Mouse (Mus musculus) adipose tissue, adult 10 weeks (tissue): Measurements from ENCODE around the gene Mepce. TPM values are rescaled to one million over a fixed set of nuclear protein-coding genes. Genes with fewer than 3 reads are reported as not detected.

Experiments used
- polyA plus RNA-seq: library from polyadenylated mRNA; stranded (reverse); fragments of 350-450 nt; fragmentation: Illumina TruSeq; extraction: RNeasy Lipid Tissue Mini Kit (QIAGEN cat#74804); gene quantifications from one replicate; pipeline ENCODE4 v1.2.3, GENCODE M21; 2014; ENCODE audit warnings: low read depth, low replicate concordance

Mepce gene
- polyA plus RNA-seq, result 38.5 TPM

GRCm38 (mm10) chr5:137787151-137787928, at the start of gene Mepce, which contains the start of gene Zcwpw1:
Gene Mepce, minus strand, starts transcription at chr5:137787655.
Gene Zcwpw1, plus strand, starts transcription at chr5:137787798.

GRCm38 (mm10) chr5:137835966-137836520, 48.6 kb upstream of the Mepce start, which contains the start of gene Pilra:
Gene Pilra, minus strand, starts transcription at chr5:137836281.

GRCm38 (mm10) chr5:137778635-137779034, 8.8 kb downstream of the Mepce start, which contains the start of gene Ppp1r35:
Gene Ppp1r35, plus strand, starts transcription at chr5:137778849.

GRCm38 (mm10) chr5:137745214-137746171, 42.0 kb downstream of the Mepce start, which contains the start of gene Tsc22d4:
Gene Tsc22d4, plus strand, starts transcription at chr5:137745730.

GRCm38 (mm10) chr5:137741023-137741931, 46.2 kb downstream of the Mepce start, which contains the start of gene Nyap1:
Gene Nyap1, minus strand, starts transcription at chr5:137741607.

Other genes starting within 250 kb of the Mepce start
- 0.53 TPM for gene Actl6b, start 234.1 kb downstream of the Mepce start, polyA plus RNA-seq
- 0.37 TPM for gene Tfr2, start 217.8 kb downstream of the Mepce start, polyA plus RNA-seq
- gene Mospd3, start 186.6 kb downstream of the Mepce start, polyA plus RNA-seq, result 33.8 TPM
- 77.7 TPM for gene Pcolce, start 173.9 kb downstream of the Mepce start, polyA plus RNA-seq
- gene Fbxo24, start 158.7 kb downstream of the Mepce start, polyA plus RNA-seq, result 1.9 TPM
- gene Lrch4, start 158.5 kb downstream of the Mepce start, polyA plus RNA-seq, result 42.0 TPM
- gene Gm20605, start 158.5 kb downstream of the Mepce start, polyA plus RNA-seq, result 19.6 TPM
- gene Sap25, start 146.3 kb downstream of the Mepce start, polyA plus RNA-seq, result 18.4 TPM
- 15.2 TPM for gene Irs3, start 141.9 kb downstream of the Mepce start, polyA plus RNA-seq
- gene Agfg2, start 102.9 kb downstream of the Mepce start, polyA plus RNA-seq, result 32.8 TPM
- gene Nyap1, start 46.0 kb downstream of the Mepce start, polyA plus RNA-seq, result 3.1 TPM
- gene Tsc22d4, start 41.9 kb downstream of the Mepce start, polyA plus RNA-seq, result 187 TPM
- 12.7 TPM for gene Ppp1r35, start 8.8 kb downstream of the Mepce start, polyA plus RNA-seq
- gene Zcwpw1, start 143 bp upstream of the Mepce start, polyA plus RNA-seq, result 8.0 TPM
- 4.9 TPM for gene Pilra, start 48.6 kb upstream of the Mepce start, polyA plus RNA-seq
- gene Pilrb1, start 70.5 kb upstream of the Mepce start, polyA plus RNA-seq, result 4.2 TPM
- 5.3 TPM for gene Pilrb2, start 84.2 kb upstream of the Mepce start, polyA plus RNA-seq
- 0.10 TPM for gene Cyp3a13, start 134.0 kb upstream of the Mepce start, polyA plus RNA-seq
- gene Gjc3, start 175.4 kb upstream of the Mepce start, polyA plus RNA-seq, result 0.10 TPM
- gene Azgp1, start 193.9 kb upstream of the Mepce start, polyA plus RNA-seq, result 1.3 TPM
- gene Smok3a, start 233.6 kb upstream of the Mepce start, polyA plus RNA-seq, result not detected
- gene Smok3b, start 233.8 kb upstream of the Mepce start, polyA plus RNA-seq, result 0.36 TPM